Mouse (Mus musculus) hindlimb bud, embryonic 11.5 days (tissue): ENCODE measurements around the gene Defb22.
A peak's percentile ranks its signal among the peaks of the same experiment; 100 is the strongest.

Experiments
- DNase-seq: peaks from one replicate; pipeline ENCODE4 v3.0.0-alpha.2; 2012; ENCODE audit warnings: low read depth, low spot score; ENCODE audit errors: extremely low spot score

Defb22 gene

DNA sequence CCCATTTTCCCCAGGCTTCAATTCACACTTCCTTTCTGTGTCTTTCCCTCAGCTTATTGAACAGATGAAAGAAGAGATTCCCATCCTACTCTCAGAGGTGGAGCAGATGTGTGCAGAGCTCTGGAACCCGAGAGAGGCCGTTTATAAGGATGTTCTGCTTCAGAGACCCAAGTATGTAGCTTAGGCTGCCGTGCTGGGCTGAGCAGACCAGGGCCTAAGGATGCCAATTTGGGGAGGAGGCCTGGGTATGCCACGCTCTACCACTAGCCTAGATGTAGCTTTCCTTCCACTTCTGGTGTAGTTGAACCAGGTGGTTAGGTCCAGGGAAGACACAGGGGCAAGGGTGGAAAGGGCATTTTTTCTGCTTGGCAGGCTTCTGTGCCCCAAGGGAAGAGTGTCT is 47.6 kb downstream of the Defb22 start:
- DNase-seq: no peak

DNA sequence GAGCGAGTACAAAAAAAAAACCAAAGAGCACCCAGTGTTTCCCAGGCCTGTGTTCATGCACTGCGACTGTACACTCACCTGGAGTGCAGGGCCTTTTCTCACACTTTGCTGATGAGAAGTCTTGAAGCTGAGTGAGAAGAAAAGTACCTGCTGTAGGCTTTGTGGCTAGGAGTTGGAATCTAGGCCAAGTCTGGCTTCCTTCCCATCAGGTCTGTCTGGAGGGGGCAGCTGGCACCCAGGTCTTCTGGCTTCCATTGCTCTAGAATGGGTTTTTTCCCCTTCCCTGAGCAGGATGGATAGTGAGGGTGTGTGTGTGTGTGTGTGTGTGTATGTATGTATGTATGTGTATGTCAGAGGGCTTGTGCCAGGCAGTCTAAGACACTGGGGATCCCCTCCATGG is 50.1 kb downstream of the Defb22 start:
- no peak for DNase-seq

DNA sequence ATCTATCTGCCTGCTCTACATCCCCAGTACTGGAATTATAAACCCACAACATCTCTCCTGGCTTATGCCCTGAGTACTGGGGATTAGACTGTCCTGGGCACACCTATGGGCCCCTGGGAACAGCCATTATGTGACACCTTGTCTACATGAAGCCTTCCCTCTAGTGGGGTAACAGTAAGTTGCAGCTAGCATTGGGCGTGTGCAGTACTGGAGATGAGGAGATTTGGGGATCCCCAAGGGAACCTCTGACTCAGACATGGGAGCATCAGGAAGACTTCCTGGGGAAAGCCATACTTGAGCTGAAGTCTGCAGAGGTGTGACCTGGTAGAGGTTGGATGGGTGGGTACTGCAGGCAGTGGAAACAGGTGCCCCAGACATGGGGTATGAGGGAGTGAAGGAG is 51.0 kb downstream of the Defb22 start:
- no peak for DNase-seq

DNA sequence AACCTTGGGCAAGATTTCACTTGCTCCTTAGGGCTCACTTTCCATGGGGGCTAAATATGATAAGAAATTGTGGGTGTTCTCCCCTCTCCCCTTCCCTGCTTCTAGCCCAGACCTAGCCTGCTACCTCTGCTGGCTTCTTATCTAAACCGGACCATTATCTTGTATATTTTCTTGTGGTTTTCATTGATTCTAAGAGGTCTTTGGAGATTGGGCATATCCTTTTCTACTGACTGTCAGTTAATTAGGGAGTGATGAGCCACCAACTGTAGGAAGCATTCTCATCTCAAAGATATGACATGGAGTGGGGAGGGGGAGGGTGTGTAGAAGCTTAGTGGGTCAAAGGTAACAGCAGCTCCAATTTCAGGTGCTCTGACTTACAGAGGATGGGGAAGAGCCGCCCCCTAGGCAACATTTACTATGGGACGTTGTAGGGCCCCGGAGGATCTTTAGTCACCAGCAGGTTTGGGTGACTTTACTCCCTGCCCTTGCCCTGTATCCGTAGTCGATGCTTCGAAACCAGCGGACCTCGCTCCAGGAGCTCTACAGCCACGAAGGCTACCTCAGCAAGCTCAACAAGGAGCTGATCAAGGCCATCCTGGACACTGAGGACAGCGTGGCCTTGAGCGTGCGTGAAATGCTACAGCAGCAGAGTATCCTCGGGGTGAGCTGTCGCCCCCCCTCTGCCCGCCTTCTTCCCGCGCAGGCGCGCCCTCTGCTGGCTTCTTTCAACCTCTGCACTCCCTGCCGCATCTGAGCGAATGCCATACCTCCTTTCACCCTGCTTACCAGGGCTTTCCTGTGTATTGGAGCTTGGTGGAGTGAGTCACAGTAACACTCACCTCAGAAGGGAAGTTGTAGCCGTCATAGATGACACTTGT is 52.7 kb downstream of the Defb22 start:
- peak; percentile 71 for DNase-seq

DNA sequence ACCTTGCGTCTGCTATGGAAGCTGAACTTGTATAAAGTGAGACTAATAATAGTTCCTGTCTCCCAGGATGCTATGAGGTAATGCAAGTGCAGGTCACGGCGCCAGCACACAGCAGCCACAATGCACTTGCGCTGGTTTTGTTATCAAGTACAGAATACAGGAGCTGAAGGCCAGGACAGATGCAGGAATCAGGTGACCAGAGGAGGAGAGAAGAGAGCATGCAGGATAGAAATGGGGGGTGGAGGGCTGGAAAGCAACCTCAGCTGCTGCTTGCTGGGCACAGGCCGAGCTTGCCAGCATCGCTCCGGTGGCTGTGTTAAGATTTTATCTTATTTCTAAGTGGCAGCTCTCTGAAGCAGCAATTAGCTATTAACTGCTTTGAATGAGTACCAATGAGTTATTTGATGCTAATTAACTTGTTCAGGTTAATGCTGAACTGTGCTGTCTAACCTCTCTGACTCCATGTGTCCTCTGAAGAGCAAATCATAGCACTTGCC is 53.5 kb downstream of the Defb22 start:
- DNase-seq: no peak
